Mouse (Mus musculus) CD4-positive, CD25-positive, alpha-beta regulatory T cell, adult 4 months (primary cell): ENCODE data around the gene Sept3. TPM values are rescaled to one million over a fixed set of nuclear protein-coding genes. Genes with fewer than 3 reads are reported as not detected.

Experiments used
- ATAC-seq: one replicate; pipeline ENCODE4 v1.8.0; 2017
- polyA plus RNA-seq, 2 experiments: library from polyadenylated mRNA; unstranded; fragments of 100-300 nt; shearing (Covaris generic); gene quantifications; one replicate each; pipeline ENCODE4 v1.2.1; 2017

Gene Sept3
- polyA plus RNA-seq, 2 experiments from 2014 or later, result not detected

- no peak for ATAC-seq
Measured at GRCm38 (mm10) chr15:82272295-82272694, 2.4 kb upstream of the Sept3 start.

- ATAC-seq, result no peak
Measured at GRCm38 (mm10) chr15:82274927-82275901, 521 bp downstream of the Sept3 start.

DNA sequence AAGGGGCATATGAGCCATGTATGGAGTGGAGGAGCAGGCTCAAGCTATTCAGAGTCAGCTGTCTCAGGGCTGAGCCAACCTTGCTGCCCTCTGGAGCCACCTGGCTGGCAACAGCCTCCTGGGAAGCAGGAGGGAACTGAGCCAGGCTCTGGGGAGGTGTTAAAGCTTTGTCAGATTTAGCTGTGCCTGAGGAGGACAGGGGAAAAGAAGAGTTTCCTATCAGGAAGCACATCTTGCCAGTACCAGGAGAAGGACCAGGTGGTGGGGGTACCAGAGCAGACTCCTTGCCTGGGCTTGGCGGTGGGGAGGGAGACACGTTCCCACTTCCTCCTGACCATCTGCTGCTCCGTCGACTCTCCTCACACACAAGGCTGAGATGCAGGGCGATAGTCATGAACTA lies 2.9 kb downstream of the Sept3 start:
- ATAC-seq, result no peak

DNA sequence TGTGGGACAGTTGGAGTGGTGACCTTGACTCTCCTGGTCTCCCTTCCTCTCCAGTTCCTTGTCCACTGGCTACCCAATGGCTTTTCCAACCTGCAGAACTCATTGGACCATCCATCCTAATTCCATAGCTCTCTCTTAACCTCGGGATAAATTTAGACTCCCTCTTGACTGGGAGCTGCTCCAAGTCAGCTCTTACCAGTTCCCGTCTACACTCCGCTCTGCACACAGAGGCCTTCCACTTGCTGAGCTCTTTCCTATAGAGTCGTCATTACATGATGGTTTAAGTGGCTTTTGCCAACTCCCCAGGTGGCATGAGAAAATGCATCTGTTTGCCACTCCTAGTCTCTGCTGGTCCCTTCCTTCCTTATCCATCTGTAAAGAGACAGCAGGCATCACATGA lies 5.9 kb downstream of the Sept3 start:
- ATAC-seq, result no peak

GRCm38 (mm10) chr15:82286157-82286556 lies 11.5 kb downstream of the Sept3 start:
- no peak for ATAC-seq

DNA sequence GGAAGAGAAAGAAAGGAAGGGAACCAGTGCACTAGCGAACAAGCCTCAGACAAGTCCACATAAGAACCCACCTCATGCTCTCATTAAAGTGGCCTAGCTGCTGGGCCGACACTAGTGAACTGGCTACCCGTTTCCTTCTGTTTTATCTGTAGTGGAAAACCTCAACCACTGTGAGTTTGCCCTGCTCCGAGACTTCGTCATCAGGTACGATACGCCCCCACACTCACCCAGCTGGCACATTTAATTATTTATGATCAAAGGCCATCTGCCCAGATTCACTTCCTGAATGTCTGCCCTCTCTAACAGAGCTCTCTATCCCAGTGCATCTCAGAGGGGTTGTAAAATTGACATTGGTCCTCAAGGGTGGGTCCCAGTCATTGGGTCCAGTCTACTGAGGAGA lies 15.6 kb downstream of the Sept3 start:
- peak; percentile 91 for ATAC-seq

- ATAC-seq, result no peak
Measured at GRCm38 (mm10) chr15:82292851-82293250, 18.2 kb downstream of the Sept3 start.

DNA sequence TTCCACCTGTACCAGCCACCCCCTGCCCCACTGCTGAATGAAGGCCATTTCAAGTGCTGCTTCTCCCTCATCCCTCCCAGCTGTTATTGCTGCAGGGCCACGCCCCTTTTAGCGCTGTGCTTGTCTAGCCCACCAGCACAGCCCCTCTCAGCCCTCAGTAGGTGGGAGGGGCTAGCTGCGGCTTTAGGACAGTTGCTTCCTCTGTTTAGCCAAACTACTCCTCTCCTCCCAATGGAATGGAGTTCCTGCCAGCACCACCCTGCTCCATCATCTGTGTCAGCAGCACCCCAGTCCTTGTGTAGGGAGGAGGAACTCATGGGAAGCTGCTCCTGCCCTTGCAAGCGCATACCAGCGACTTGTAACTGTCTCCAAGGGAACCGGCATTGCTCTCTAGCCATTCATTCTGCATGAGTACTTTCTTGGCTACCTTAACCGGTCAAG lies 18.6 kb downstream of the Sept3 start:
- no peak for ATAC-seq

DNA sequence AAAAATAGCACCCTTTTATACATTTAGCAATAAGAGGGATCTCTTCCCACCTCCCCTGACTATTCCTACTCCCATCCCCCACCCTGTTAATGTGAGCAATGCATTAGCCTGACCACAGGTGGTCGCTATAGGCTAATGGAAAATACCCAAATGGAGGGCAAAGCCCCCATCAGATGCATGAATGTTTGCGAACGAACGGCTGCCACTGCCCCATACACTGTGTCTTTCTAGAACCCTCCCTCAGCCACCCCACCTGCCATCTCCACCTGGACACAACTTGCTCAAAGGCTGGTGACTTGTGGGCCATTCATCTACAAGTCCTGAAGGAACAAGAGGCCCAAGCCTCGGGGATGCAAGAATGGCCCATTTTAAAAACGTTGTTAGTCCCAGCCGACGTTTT lies 19.4 kb downstream of the Sept3 start:
- no peak for ATAC-seq

- ATAC-seq, result no peak
Measured at GRCm38 (mm10) chr15:82298764-82299561, 24.3 kb downstream of the Sept3 start, which contains the start of gene Wbp2nl. Gene Wbp2nl, plus strand, starts transcription at chr15:82298954.

- ATAC-seq, result no peak
Measured at GRCm38 (mm10) chr15:82307107-82307506, 32.4 kb downstream of the Sept3 start.

DNA sequence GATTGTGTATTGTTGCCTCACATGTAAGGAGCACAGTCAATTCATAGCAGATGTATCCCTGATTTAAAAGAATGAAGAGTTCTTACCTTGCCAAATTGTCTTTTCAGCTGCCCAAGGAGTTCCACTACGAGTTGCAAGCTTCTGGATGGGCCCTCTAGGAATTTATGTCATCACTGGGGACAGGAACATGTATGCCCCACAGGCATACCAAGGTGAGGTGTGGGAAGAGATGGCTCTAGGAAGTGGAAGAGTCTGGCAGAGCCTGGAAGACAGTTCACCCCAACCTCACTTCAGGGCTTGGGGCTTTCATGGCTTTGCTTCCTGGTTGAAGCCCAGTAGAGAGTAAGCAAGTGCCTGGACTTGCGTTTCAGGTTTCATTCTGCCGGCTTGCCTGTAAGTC lies 33.7 kb downstream of the Sept3 start:
- ATAC-seq, result no peak

- ATAC-seq, result no peak
Measured at GRCm38 (mm10) chr15:82317839-82318238, 43.1 kb downstream of the Sept3 start.

GRCm38 (mm10) chr15:82319613-82320012 lies 44.9 kb downstream of the Sept3 start:
- no peak for ATAC-seq

DNA sequence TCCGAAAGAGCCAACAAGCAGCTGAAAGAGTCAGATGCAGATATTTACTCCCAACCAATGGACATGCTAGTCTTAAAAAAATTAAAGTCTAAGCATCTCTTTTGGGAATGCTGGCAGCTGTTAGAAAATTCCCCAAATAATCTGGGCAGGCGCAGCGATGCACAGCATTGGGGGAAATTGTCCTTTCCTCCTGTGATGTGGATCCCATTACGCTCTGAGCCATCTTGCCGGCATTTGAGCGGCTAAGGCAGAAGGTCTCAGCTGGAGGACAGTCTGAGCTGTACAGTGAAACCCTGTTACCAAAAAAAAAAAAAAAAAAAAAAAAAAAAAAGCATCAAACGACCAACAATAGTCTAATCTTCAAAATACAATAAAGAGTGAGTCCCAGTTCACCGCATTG lies 47.5 kb downstream of the Sept3 start:
- ATAC-seq, result no peak

DNA sequence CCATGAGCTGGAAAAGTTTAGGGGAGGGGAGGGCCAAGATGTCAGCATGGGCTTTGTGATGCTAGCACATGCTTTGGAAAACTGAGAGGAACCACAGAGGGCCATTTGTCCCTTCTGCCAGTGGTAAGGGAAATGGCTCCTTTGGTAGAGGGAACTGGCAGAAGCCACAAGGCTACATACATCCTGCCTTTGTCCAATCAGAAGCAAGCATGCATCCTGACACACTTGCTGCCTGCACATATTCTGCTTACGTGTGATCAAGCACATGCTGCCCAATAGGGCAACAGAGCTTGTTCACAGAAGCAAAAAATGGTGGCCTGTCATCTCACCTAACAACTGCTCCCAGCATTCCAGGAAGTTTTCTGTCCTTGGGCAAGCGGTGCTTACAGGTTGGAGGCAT lies 50.7 kb downstream of the Sept3 start:
- no peak for ATAC-seq

DNA sequence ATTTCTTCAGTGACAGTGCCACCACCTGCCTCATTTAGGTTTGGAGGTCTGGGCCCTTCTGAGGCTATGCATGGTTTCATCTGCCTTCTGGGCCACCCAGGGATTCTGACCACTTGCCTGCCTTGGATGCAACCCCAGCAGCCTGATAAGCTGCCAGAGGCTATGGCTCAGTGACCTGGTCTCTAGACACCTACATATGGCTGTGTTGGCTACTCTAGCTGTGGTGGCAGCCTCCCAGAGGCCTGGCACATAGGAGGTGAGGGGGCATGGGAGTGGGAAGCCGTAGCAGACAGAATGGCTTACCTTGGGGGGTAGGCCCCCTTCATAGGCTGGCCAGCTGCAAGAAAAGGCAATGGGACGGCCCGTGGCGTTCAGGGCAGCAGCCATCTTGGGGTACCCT lies 60.5 kb downstream of the Sept3 start:
- ATAC-seq, result no peak

DNA sequence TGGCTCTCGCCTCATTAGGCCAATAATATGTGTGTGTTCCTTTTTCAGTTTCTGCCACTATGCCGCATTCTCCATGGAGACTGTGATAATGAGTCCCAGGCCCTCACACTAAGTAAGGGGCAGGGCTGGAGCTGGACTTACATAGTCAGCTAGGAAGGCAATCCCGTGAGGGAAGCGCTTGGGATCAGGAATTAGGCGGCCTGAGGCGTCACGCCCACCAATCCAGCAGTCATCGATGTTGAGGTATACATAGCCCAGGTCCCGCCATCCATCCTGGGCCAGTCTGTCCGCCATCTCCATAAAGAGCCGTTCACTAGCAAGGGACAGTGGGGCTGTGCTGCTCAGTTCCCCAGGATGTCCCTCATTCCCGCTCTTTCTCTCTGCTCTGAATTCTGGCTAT lies 61.9 kb downstream of the Sept3 start:
- ATAC-seq, result no peak

DNA sequence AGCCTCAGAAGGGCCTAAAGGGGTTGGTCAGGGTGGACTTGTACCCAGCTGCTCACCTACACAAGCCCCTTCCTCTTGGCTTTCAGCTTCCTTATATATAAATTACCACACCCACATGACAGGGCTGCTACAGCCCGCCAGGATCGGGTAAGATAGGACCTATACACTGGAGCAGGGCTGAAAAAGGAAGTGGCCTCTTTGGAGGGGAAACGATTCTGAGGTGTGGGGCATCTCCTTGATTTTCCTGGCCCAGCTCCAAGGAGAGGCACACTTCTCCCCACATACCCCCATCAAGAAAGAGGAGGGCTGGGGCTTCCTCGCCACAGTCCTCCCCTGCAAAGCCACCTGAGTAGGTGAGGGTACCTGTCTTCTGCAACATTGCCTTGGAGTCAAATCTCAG lies 63.2 kb downstream of the Sept3 start:
- no peak for ATAC-seq

DNA sequence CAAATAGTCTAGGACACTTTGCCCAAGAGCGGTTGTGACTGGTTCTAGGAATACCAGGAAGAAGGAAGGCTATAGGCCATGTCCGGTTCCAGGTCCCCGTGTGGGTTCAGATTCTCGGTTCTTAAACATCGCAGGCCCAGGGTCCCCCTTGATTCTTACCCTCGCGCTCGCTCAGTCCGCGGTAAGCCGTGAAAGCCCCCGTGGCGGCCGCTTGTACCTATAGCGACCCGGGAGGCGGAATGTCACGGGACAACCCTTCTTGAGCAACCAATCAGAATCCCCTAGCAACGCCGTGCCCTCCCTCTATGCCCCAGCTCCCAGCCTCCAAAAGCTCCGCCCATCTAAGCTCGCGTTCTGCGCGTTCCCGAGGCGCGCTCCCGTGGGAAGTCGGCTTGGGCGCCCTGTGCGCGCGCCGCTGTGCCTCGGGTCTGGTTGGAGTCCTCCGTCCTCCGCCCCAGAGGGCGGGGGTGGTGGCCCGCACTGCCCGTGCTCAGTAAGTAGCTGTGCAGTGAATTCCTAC lies 64.0 kb downstream of the Sept3 start, which contains the start of the genes Naga, Pheta2 and Smdt1:
Gene Naga, minus strand, starts transcription at position 333 of the 520 bp plus-strand sequence.
Gene Pheta2, plus strand, starts transcription at position 350 of the 520 bp plus-strand sequence.
Gene Smdt1, plus strand, starts transcription at position 367 of the 520 bp plus-strand sequence.
- peak; percentile 97 for ATAC-seq

GRCm38 (mm10) chr15:82339150-82339549 lies 64.5 kb downstream of the Sept3 start:
- no peak for ATAC-seq

DNA sequence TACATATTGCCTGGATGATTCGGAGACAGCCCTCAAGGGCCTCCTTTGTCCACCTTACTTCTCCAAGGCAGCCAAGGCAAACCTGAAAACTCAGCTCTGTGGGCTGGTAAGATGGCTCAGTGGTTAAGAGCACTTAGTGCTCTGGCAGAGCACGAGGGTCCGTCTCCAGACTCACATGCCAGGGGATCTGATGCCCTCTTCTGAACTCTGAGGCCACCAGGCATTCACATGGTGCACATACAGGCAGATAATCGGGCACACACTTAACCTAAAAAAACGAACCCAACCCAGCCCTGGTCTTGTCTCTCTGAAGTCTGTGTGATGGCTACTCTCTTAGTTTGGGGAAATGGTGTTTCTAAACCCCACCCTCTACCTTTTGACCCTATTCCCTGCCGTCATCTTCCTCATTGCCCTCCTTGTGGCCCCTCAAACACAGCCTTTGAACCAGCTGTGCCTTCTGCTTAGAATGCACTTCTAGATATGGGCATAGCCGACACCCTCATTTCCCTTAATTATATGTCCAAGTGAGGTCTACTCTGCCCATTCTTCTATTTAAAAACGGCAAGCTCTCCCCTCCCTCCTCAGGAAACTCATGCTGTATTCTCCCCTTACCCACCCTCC lies 65.1 kb downstream of the Sept3 start:
- ATAC-seq, result no peak
